Mouse (Mus musculus) heart, adult 2 months (tissue): ENCODE measurements around the gene Slc25a17.

Source experiments
- CTCF ChIP-seq: fragments of 200-600 bp; IDR thresholded peaks from 2 replicates; pipeline ENCODE4 v1.8.1; 2022; ENCODE audit warnings: antibody characterized with exemption, mild to moderate bottlenecking, moderate library complexity
- EP300 ChIP-seq: fragments of 200-500 bp; IDR thresholded peaks from 2 replicates; pipeline ENCODE4 v1.6.1; 2011; ENCODE audit warnings: low read depth, low read length, control low read depth; ENCODE audit not compliant: insufficient read depth
- POLR2A ChIP-seq: fragments of 200-500 bp; IDR thresholded peaks from 2 replicates; pipeline ENCODE4 v1.6.1; 2011; ENCODE audit warnings: mild to moderate bottlenecking, low read depth, low read length, control low read depth; ENCODE audit not compliant: insufficient read depth

- TF ChIP-seq CTCF (no peak), POLR2A (no peak), EP300 (no peak)
Measured at GRCm38 (mm10) chr15:81361022-81361404, 401 bp upstream of the Slc25a17 start.
